Mouse (Mus musculus) brain, embryonic 14.5 days (tissue): Measurements from ENCODE around the gene Slfn9.

Source experiments
- CTCF ChIP-seq: fragments of 200-500 bp; IDR thresholded peaks from 2 replicates; pipeline ENCODE4 v1.5.1; 2012; ENCODE audit warnings: inconsistent platforms, mild to moderate bottlenecking, moderate library complexity, borderline replicate concordance; ENCODE audit not compliant: insufficient read depth, insufficient read length; ENCODE audit errors: extremely low read depth
- POLR2A ChIP-seq: fragments of 200-500 bp; IDR thresholded peaks from 2 replicates; pipeline ENCODE4 v1.6.1; 2012; ENCODE audit warnings: mild to moderate bottlenecking, inconsistent platforms, borderline replicate concordance; ENCODE audit not compliant: poor library complexity, insufficient read depth, insufficient read length, severe bottlenecking; ENCODE audit errors: extremely low read depth

GRCm38 (mm10) chr11:82949036-82949435 lies 42.6 kb downstream of the Slfn9 start:
- TF ChIP-seq CTCF, result no peak
- no peak for TF ChIP-seq POLR2A
